Mouse (Mus musculus) ES-E14 (cell line): ENCODE measurements at regions not wholly inside any gene's neighbourhood (a gene's known extent, or its start where the extent isn't known, plus 50 kb on each side); places are given as distances from the start of the nearest gene placed in this dataset.

Experiments used
- HCFC1 ChIP-seq: IDR thresholded peaks from 2 replicates; pipeline ENCODE4 v1.6.1; 2012; ENCODE audit warnings: low read length, inconsistent platforms, borderline replicate concordance; ENCODE audit not compliant: insufficient read depth
- ZC3H11A ChIP-seq: IDR thresholded peaks from 2 replicates; pipeline ENCODE4 v1.6.1; 2012; ENCODE audit warnings: low read depth, mild to moderate bottlenecking, inconsistent platforms, low read length, borderline replicate concordance
- ZNF384 ChIP-seq: IDR thresholded peaks from 2 replicates; pipeline ENCODE4 v1.6.1; 2012; ENCODE audit warnings: low read depth, low read length, inconsistent platforms

GRCm38 (mm10) chr16:75663871-75664270, 71.2 kb downstream of the Rbm11 start:
- TF ChIP-seq HCFC1 = no peak
- no peak for TF ChIP-seq ZC3H11A
- TF ChIP-seq ZNF384 = no peak
